Mouse (Mus musculus): ENCODE measurements around the gene Hivep2. TPM values are rescaled to one million over a fixed set of nuclear protein-coding genes. Genes with fewer than 3 reads are reported as not detected.

Gene Hivep2
- polyA plus RNA-seq, 1 experiment: 0.47 TPM

GRCm38 (mm10) chr10:13970321-13970720 lies 4.4 kb downstream of the Hivep2 start:
- H3K9me3 ChIP-seq: no peaks in the 10 kb centered on the region
- H3K4me3 ChIP-seq (replicated peaks): no peak overlapping the region
- no peaks in the 10 kb centered on the region for H3K27me3 ChIP-seq (replicated peaks)
- TF ChIP-seq FLI1 (IDR thresholded peaks at IDR 0.05; ENCODE audit: low read length) (no peak), GATA1 (IDR thresholded peaks at IDR 0.05; ENCODE audit: borderline replicate concordance, low read length) (no peak)
- no peaks in the 10 kb centered on the region for H3K36me3 ChIP-seq (replicated peaks; ENCODE audit: low read length)
- H3K4me1 ChIP-seq: peaks cover 47% of the 10 kb centered on the region

GRCm38 (mm10) chr10:13971268-13971667 lies 5.4 kb downstream of the Hivep2 start:
- Histone ChIP-seq H3K27me3 (replicated peaks) (no peaks in the 10 kb centered on the region), H3K4me3 (replicated peaks) (no peak overlapping the region), H3K9me3 (no peaks in the 10 kb centered on the region), H3K4me1 (peaks cover 57% of the 10 kb centered on the region), H3K36me3 (replicated peaks; ENCODE audit: low read length) (no peaks in the 10 kb centered on the region)
- no peak for TF ChIP-seq FLI1 (IDR thresholded peaks at IDR 0.05; ENCODE audit: low read length)
- no peak for TF ChIP-seq GATA1 (IDR thresholded peaks at IDR 0.05; ENCODE audit: borderline replicate concordance, low read length)

- Histone ChIP-seq H3K36me3 (replicated peaks; ENCODE audit: low read length) (no peaks in the 10 kb centered on the region), H3K4me1 (peaks cover 60% of the 10 kb centered on the region), H3K9me3 (no peaks in the 10 kb centered on the region), H3K4me3 (replicated peaks) (no peak overlapping the region), H3K27me3 (replicated peaks) (no peaks in the 10 kb centered on the region)
- TF ChIP-seq GATA1 (IDR thresholded peaks at IDR 0.05; ENCODE audit: borderline replicate concordance, low read length): no peak
- no peak for TF ChIP-seq FLI1 (IDR thresholded peaks at IDR 0.05; ENCODE audit: low read length)
Observed at GRCm38 (mm10) chr10:13973563-13974179, 7.8 kb downstream of the Hivep2 start.

- TF ChIP-seq GATA1 (IDR thresholded peaks at IDR 0.05; ENCODE audit: borderline replicate concordance, low read length) (no peak), FLI1 (IDR thresholded peaks at IDR 0.05; ENCODE audit: low read length) (no peak)
- H3K9me3 ChIP-seq: no peaks in the 10 kb centered on the region
- no peaks in the 10 kb centered on the region for H3K27me3 ChIP-seq (replicated peaks)
- peaks cover 58% of the 10 kb centered on the region for H3K4me1 ChIP-seq
- H3K36me3 ChIP-seq (replicated peaks; ENCODE audit: low read length): no peaks in the 10 kb centered on the region
- H3K4me3 ChIP-seq (replicated peaks): no peak overlapping the region
Observed at GRCm38 (mm10) chr10:13974472-13974871, 8.6 kb downstream of the Hivep2 start.

GRCm38 (mm10) chr10:13975861-13976260 lies 10.0 kb downstream of the Hivep2 start:
- no peaks in the 10 kb centered on the region for H3K9me3 ChIP-seq
- no peaks in the 10 kb centered on the region for H3K27me3 ChIP-seq (replicated peaks)
- H3K4me3 ChIP-seq (replicated peaks): no peak overlapping the region
- H3K4me1 ChIP-seq: peaks cover 50% of the 10 kb centered on the region
- no peak for TF ChIP-seq FLI1 (IDR thresholded peaks at IDR 0.05; ENCODE audit: low read length)
- no peak for TF ChIP-seq GATA1 (IDR thresholded peaks at IDR 0.05; ENCODE audit: borderline replicate concordance, low read length)
- H3K36me3 ChIP-seq (replicated peaks; ENCODE audit: low read length): no peaks in the 10 kb centered on the region

GRCm38 (mm10) chr10:13976267-13976666 lies 10.4 kb downstream of the Hivep2 start:
- TF ChIP-seq GATA1 (IDR thresholded peaks at IDR 0.05; ENCODE audit: borderline replicate concordance, low read length) (no peak), FLI1 (IDR thresholded peaks at IDR 0.05; ENCODE audit: low read length) (no peak)
- no peaks in the 10 kb centered on the region for H3K27me3 ChIP-seq (replicated peaks)
- H3K4me1 ChIP-seq: peaks cover 49% of the 10 kb centered on the region
- no peak overlapping the region for H3K4me3 ChIP-seq (replicated peaks)
- no peaks in the 10 kb centered on the region for H3K9me3 ChIP-seq
- no peaks in the 10 kb centered on the region for H3K36me3 ChIP-seq (replicated peaks; ENCODE audit: low read length)

- TF ChIP-seq GATA1 (IDR thresholded peaks at IDR 0.05; ENCODE audit: borderline replicate concordance, low read length) (no peak), FLI1 (IDR thresholded peaks at IDR 0.05; ENCODE audit: low read length) (no peak)
- peak overlapping the region; percentile 87 for H3K4me3 ChIP-seq (replicated peaks)
- H3K27me3 ChIP-seq (replicated peaks): no peaks in the 10 kb centered on the region
- no peaks in the 10 kb centered on the region for H3K9me3 ChIP-seq
- H3K4me1 ChIP-seq: peaks cover 57% of the 10 kb centered on the region
- H3K36me3 ChIP-seq (replicated peaks; ENCODE audit: low read length): no peaks in the 10 kb centered on the region
Observed at GRCm38 (mm10) chr10:13982271-13982670, 16.4 kb downstream of the Hivep2 start.

GRCm38 (mm10) chr10:13982769-13983381 lies 17.0 kb downstream of the Hivep2 start:
- H3K4me3 ChIP-seq (replicated peaks): peak overlapping the region; percentile 93

GRCm38 (mm10) chr10:13983631-13984030 lies 17.8 kb downstream of the Hivep2 start:
- TF ChIP-seq FLI1 (IDR thresholded peaks at IDR 0.05; ENCODE audit: low read length) (no peak), GATA1 (IDR thresholded peaks at IDR 0.05; ENCODE audit: borderline replicate concordance, low read length) (no peak)
- Histone ChIP-seq H3K36me3 (replicated peaks; ENCODE audit: low read length) (no peaks in the 10 kb centered on the region), H3K4me1 (peaks cover 59% of the 10 kb centered on the region)

More at GRCm38 (mm10) chr10:13982769-13983381, 17.0 kb downstream of the Hivep2 start:
- peaks cover 56% of the 10 kb centered on the region for H3K4me1 ChIP-seq
- no peaks in the 10 kb centered on the region for H3K36me3 ChIP-seq (replicated peaks; ENCODE audit: low read length)
- H3K27me3 ChIP-seq (replicated peaks): no peaks in the 10 kb centered on the region
- TF ChIP-seq FLI1 (IDR thresholded peaks at IDR 0.05; ENCODE audit: low read length): 0 out of 2 replicates have a peak, but pooled peaks have one; percentile 43
- TF ChIP-seq GATA1 (IDR thresholded peaks at IDR 0.05; ENCODE audit: borderline replicate concordance, low read length): no peak
- no peaks in the 10 kb centered on the region for H3K9me3 ChIP-seq

GRCm38 (mm10) chr10:13984233-13984632 lies 18.4 kb downstream of the Hivep2 start:
- peaks cover 60% of the 10 kb centered on the region for H3K4me1 ChIP-seq
- H3K27me3 ChIP-seq (replicated peaks): no peaks in the 10 kb centered on the region
- H3K9me3 ChIP-seq: no peaks in the 10 kb centered on the region
- no peak for TF ChIP-seq FLI1 (IDR thresholded peaks at IDR 0.05; ENCODE audit: low read length)
- TF ChIP-seq GATA1 (IDR thresholded peaks at IDR 0.05; ENCODE audit: borderline replicate concordance, low read length): no peak
- H3K36me3 ChIP-seq (replicated peaks; ENCODE audit: low read length): no peaks in the 10 kb centered on the region
- peak overlapping the region; percentile 31 for H3K4me3 ChIP-seq (replicated peaks)

More at GRCm38 (mm10) chr10:13983631-13984030, 17.8 kb downstream of the Hivep2 start:
- Histone ChIP-seq H3K9me3 (no peaks in the 10 kb centered on the region), H3K4me3 (replicated peaks) (peak overlapping the region; percentile 93), H3K27me3 (replicated peaks) (no peaks in the 10 kb centered on the region)
